Mouse (Mus musculus): ENCODE results near the gene Slc35f4. TPM values are rescaled to one million over a fixed set of nuclear protein-coding genes. Genes with fewer than 3 reads are reported as not detected.
"Not testable (repeated sequence)": the region's sequence is repeated elsewhere in the genome, so short reads cannot be mapped to it uniquely, and the experiment has no call there.

Slc35f4 gene
- total RNA-seq, 2 experiments from 2014 or later = 18.8 to 20.9 TPM

DNA sequence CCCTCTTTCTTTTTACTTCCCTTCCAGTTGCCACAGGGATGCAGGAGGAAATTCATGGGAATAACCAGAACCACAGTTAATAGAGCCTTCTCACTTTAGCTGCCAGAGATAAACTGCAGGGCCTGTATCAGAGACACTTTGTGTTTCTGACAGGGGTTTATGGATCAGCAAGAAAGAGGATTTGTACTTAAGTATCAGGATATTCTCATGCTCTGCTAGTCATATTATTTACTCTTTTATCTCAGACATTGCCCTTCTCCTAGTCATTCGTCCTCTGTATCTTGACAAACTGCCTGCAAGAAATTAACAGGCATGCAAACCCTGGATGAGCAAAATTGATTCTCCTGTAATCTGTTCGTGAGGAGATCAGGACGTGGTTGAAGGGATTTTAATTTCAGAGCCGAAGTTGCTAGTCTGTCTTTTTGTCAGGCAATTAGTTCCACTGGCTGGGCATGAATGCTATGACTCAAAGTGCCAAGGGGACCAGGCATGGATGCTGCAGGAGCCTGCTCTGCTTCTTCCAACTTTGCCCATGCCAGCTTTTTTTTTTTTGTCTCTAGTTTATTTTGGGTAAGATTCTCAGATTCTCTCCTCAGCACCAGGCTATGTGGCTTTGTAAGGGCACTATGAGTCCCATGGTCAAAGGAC is 231.9 kb downstream of the Slc35f4 start:
- DNase-seq (ENCODE audit: low spot score in 2 of 2) = no peak
- intact Hi-C loops (cut with DNase I) = no loop called here

DNA sequence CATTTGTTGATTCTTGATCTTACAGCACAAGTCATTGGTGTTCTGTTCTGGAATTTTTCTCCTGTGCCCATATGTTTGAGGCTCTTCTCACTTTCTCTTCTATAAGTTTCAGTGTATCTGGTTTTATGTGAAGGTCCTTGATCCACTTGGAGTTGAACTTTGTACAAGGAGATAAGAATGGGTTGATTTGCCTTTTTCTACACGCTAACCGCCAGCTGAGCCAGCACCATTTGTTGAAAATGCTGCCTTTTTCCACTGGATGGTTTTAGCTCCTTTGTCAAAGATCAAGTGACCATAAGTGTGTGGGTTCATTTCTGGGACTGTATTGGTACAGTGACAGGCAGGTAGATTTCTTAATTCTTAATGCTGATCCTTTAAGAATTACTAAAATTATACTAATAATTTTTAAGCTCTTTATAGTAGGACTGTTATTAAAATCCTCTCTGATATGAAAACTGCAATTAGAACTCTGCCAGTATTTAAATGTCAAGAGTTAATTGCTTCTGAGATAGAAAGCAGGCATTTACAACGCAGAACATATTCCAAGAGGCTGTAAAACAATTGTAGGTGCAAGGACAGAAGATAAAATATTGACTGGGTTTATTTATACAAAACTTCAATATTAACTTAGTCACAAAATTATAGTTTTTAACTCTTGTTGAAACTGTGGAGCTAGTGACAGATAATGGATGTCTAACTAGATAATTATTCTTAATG is 235.7 kb downstream of the Slc35f4 start:
- DNase-seq (ENCODE audit: low spot score in 2 of 2) = no peak
- intact Hi-C loops (cut with DNase I) = no loop called here

DNA sequence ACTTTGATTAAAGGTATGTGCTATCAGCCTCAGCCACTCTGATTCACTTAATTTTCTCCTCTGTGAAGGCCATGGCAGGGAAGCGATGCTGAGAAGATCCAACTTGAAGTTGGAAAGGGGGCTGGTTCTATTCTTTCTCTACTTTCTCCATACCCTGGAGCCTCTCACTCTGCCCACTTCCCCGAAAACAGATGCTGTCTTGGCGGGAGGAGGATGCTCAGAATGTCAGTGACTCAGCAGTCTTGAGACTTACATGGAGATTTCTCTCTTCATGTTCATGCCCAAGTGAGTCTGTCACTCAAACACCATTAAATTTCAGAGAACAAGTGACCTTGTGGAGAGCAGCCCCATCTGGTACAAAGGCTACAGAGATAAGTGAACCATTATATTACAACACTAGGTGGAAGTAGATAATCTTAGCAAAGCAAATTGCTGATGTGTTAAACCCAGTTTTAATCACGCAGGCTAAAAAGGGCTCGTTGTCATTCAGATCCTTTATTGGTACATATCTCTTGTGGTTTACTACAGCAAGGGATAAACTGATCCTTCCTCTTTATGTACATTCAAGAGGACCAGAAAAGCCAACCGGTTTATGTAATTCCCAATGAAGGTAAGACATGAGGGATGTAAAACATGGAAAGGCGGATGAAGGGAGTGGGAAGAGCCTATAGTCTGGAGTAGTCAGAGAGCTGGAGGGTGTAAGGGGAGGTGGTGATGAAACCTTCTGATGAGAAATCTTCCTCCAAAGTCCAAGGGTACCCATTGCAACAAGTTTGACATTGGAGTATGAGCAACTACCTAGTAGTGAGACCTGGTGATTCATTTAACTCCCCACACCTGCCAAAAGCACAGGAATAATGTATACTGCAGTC is 241.8 kb downstream of the Slc35f4 start:
- peak in 1 of 2 experiments; percentile 88 for DNase-seq (ENCODE audit: low spot score in 2 of 2)
- intact Hi-C loops (cut with DNase I) = no loop called here

GRCm38 (mm10) chr14:49278880-49279279 is 247.0 kb downstream of the Slc35f4 start:
- intact Hi-C loops (cut with DNase I) = no loop called here
- no peak for DNase-seq (ENCODE audit: low spot score in 2 of 2)

DNA sequence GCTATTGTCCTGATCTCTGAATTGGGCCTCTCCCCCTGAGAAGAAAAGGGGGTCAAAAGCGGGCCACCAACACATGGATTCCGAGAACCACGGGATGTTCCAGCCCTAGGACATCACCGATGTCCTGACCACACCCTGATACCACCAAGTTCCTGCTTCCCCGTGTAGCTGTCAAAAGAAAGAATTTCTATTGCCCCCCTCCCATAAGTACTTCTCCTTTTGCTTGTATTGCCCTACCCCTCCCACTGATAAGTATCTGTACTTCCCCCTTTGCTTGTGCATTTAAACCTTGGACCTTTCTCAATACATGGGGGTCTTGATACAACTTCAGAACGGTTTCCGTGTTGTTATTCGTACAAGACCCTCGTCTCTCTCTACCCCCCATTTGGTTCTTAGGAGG is 247.4 kb downstream of the Slc35f4 start:
- DNase-seq (ENCODE audit: low spot score in 2 of 2); intact Hi-C loops (cut with DNase I): not testable (repeated sequence)

DNA sequence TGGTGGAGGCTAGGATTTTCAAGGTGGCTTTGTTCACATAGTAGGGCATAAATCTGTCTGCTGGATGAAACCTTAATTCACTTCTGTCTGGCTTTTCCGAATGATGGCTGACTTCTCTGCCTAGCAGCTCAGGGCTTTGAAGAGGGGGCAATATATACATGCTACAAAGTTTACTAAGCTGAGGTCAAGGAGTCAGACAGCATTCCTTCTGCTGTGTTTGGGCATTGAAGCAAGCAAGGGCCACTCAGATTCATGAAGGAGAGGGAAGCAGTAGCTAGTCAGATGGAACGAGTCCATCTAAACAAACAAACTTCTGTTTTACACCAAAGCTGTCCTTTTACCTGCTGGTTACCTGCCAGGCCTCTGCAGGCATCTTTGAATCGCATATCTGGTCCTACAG is 248.2 kb downstream of the Slc35f4 start:
- DNase-seq (ENCODE audit: low spot score in 2 of 2) = no peak
- intact Hi-C loops (cut with DNase I) = no loop called here

- DNase-seq (ENCODE audit: low spot score in 2 of 2) = no peak
- intact Hi-C loops (cut with DNase I) = no loop called here
Observed at GRCm38 (mm10) chr14:49275376-49275775, 250.5 kb downstream of the Slc35f4 start.

- no peak for DNase-seq (ENCODE audit: low spot score in 2 of 2)
- intact Hi-C loops (cut with DNase I) = no loop called here
Observed at GRCm38 (mm10) chr14:49265286-49266002, 260.4 kb downstream of the Slc35f4 start.

Small RNA genes within 50 kb of the gene (microRNA-seq; reads per million reads assigned to microRNA genes)
- 0 reads per million in 2 experiments for gene Gm22949

Measured in left cerebral cortex, postnatal 25 days (tissue).